In the genomic region with DNA sequence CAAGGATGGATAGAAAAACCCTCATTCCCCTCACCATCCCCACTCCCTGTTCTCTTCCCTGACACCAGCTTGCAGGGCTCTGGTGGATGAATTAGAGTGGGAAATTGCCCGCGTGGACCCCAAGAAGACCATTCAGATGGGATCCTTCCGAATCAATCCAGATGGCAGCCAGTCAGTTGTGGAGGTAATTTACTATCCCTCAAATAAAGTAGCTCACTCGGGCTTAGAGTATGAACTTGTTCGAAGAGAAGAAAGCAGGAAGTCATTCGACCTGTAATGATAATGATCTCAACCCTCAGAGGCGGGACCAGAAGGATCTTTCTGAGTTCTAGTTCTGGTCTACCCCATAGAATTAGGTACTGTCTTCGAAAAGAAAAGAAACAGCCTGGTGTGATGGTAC, we compare ENCODE assay signal across 9 mouse cellular contexts. TPM values are rescaled to one million over a fixed set of nuclear protein-coding genes. Genes with fewer than 3 reads are reported as not detected.
DNase-seq lines count a peak whose midpoint lies in the region; ATAC-seq and TF ChIP-seq lines count a peak whose summit lies in the region.
"Had no signal": no experiment of that assay in that cellular context is flagged by ENCODE, and none has a peak within 500 bp of the region (broad histone marks: within the 10 kb centered on the region; RNA-seq: fewer than 3 reads in every experiment).

No protein-coding gene starts in this region.

- peaks cover 14% of the 10 kb centered on the region for H3K79me2 ChIP-seq in MEL (ENCODE audit: control insufficient read depth, insufficient read depth, low read length, poor library complexity)

- no peak for TF ChIP-seq RAD21 in MEL (IDR thresholded peaks at IDR 0.05; ENCODE audit: low read depth, low read length)

- H3K4me1 ChIP-seq in kidney, adult 2 months (ENCODE audit: control insufficient read depth, insufficient read depth, low read length): peaks cover 8% of the 10 kb centered on the region; the same call in 1 of the 2 replicates
- H3K4me1 ChIP-seq in MEL (ENCODE audit: control insufficient read depth in 1 of 2, insufficient read depth in 2 of 2, low read length in 2 of 2): peaks cover 2 to 9% of the 10 kb centered on the region in 2 experiments; a peak in 3 of 4 replicates
- H3K4me1 ChIP-seq in hindbrain, embryonic 15.5 days (replicated peaks): peaks cover 21% of the 10 kb centered on the region
- H3K4me1 ChIP-seq in midbrain, embryonic 14.5 days (ENCODE audit: control insufficient read depth, insufficient read depth, low read length): peaks cover 17% of the 10 kb centered on the region

- H3K4me3 ChIP-seq in kidney, adult 2 months (ENCODE audit: insufficient read depth, low read depth, low read length): peak overlapping the region; percentile 96
- H3K4me3 ChIP-seq in MEL (ENCODE audit: control insufficient read depth in 1 of 2, insufficient read depth in 1 of 2, low read depth in 2 of 2, low read length in 2 of 2): peak overlapping the region; percentile 85 to 96
- peak overlapping the region; percentile 86 for H3K4me3 ChIP-seq in hindbrain, embryonic 15.5 days
- H3K4me3 ChIP-seq in midbrain, embryonic 14.5 days (replicated peaks; ENCODE audit: low read depth, low read length): peak overlapping the region; percentile 87

- H3K9me3 ChIP-seq in MEL (replicated peaks; ENCODE audit: insufficient read depth, low read length): no peaks in the 10 kb centered on the region
- H3K9me3 ChIP-seq in hindbrain, embryonic 15.5 days: no peaks in the 10 kb centered on the region
- H3K9me3 ChIP-seq in midbrain, embryonic 14.5 days (ENCODE audit: control insufficient read depth, low read length): no peaks in the 10 kb centered on the region

- DNase-seq in kidney, adult 2 months: no peak
- no peak for DNase-seq in kidney, adult 9 months
- DNase-seq in MEL (ENCODE audit: low read depth, low spot score): peak; percentile 70
- DNase-seq in midbrain, embryonic 14.5 days: no peak
- DNase-seq in adrenal gland, postnatal 14 days: no peak
- no peak for DNase-seq in left cerebral cortex, postnatal 25 days (ENCODE audit: low spot score in 2 of 2)
- no peak for DNase-seq in ovary, postnatal 10 days (ENCODE audit: low spot score)
- DNase-seq: heart, adult 2 months had no signal

- no peaks in the 10 kb centered on the region for H3K27me3 ChIP-seq in kidney, adult 2 months (replicated peaks; ENCODE audit: control insufficient read depth, insufficient read depth, low read length)
- no peaks in the 10 kb centered on the region for H3K27me3 ChIP-seq in MEL (ENCODE audit: control insufficient read depth in 1 of 2, insufficient read depth in 2 of 2, low read length in 2 of 2)
- no peaks in the 10 kb centered on the region for H3K27me3 ChIP-seq in hindbrain, embryonic 15.5 days
- no peaks in the 10 kb centered on the region for H3K27me3 ChIP-seq in midbrain, embryonic 14.5 days (ENCODE audit: control insufficient read depth, insufficient read depth, low read length)

- TF ChIP-seq EP300 in MEL (IDR thresholded peaks at IDR 0.05; ENCODE audit: low read depth in 1 of 2, low read length in 2 of 2): no peak

- ATAC-seq in hindbrain, embryonic 15.5 days (ENCODE audit: low FRiP score, low read depth): no peak
- no peak for ATAC-seq in midbrain, embryonic 14.5 days (ENCODE audit: low FRiP score, low TSS enrichment)

- peak overlapping the region; percentile 98 for H3K9ac ChIP-seq in MEL (ENCODE audit: control insufficient read depth, low read depth, low read length, poor library complexity, severe bottlenecking)
- H3K9ac ChIP-seq in hindbrain, embryonic 15.5 days: peak overlapping the region; percentile 97
- H3K9ac ChIP-seq in midbrain, embryonic 14.5 days (replicated peaks; ENCODE audit: low read length): peak overlapping the region; percentile 93

- no peak for TF ChIP-seq CTCF in kidney, adult 2 months (conservative IDR thresholded peaks at IDR 0.05; ENCODE audit: insufficient read depth, insufficient read length, low read depth, low read length)
- TF ChIP-seq CTCF in MEL (IDR thresholded peaks at IDR 0.05 in 2 of 3, conservative IDR thresholded peaks at IDR 0.05 in 1 of 3; ENCODE audit: control insufficient read depth in 1 of 3, insufficient read depth in 1 of 3, low read depth in 2 of 3, low read length in 3 of 3, poor library complexity in 1 of 3, severe bottlenecking in 1 of 3): no peak

- H3K27ac ChIP-seq in kidney, adult 2 months (ENCODE audit: insufficient read depth, low read depth, low read length): no peak overlapping the region
- peak overlapping the region; percentile 83 for H3K27ac ChIP-seq in MEL (ENCODE audit: control insufficient read depth, low read depth, low read length)
- H3K27ac ChIP-seq in hindbrain, embryonic 15.5 days (replicated peaks): peak overlapping the region; percentile 96; the same call in 1 of the 2 replicates
- H3K27ac ChIP-seq in midbrain, embryonic 14.5 days (replicated peaks; ENCODE audit: low read depth, low read length): peak overlapping the region; percentile 92; the same call in 1 of the 2 replicates

- peak overlapping the region; percentile 70 for H3K4me2 ChIP-seq in hindbrain, embryonic 15.5 days
- peak overlapping the region; percentile 92 for H3K4me2 ChIP-seq in midbrain, embryonic 14.5 days (ENCODE audit: low read length)

- TF ChIP-seq POLR2A in kidney, adult 2 months (IDR thresholded peaks at IDR 0.05; ENCODE audit: low read depth, low read length): no peak
- peak in 1 of 2 experiments; percentile 58; a peak in 2 of 4 replicates for TF ChIP-seq POLR2A in MEL (IDR thresholded peaks at IDR 0.05; ENCODE audit: control insufficient read depth in 1 of 2, insufficient read depth in 1 of 2, low read depth in 1 of 2, low read length in 2 of 2, poor library complexity in 1 of 2)

- H3K36me3 ChIP-seq in kidney, adult 2 months (ENCODE audit: control insufficient read depth, insufficient read depth, low read length): no peaks in the 10 kb centered on the region; the same call in 1 of the 2 replicates
- peaks cover 0 to 11% of the 10 kb centered on the region in 2 experiments; a peak in 2 of 4 replicates for H3K36me3 ChIP-seq in MEL (ENCODE audit: control insufficient read depth in 1 of 2, insufficient read depth in 2 of 2, low read length in 2 of 2)
- peaks cover 52% of the 10 kb centered on the region for H3K36me3 ChIP-seq in hindbrain, embryonic 15.5 days
- peaks cover 53% of the 10 kb centered on the region for H3K36me3 ChIP-seq in midbrain, embryonic 14.5 days (ENCODE audit: control insufficient read depth, insufficient read depth, low read length)

- intact Hi-C loops in left cerebral cortex, postnatal 25 days (cut with DNase I): no loop called here

- 47% methylated on average over 8 of the region's 8 CpGs for WGBS in kidney, adult 2 months
- 85% methylated on average over 8 of the region's 8 CpGs for WGBS in hindbrain, embryonic 15.5 days
- 92% methylated on average over 8 of the region's 8 CpGs for WGBS in midbrain, embryonic 14.5 days

RNA-seq across cellular contexts. Expression of a gene that starts 1.3 kb away (rescaled TPM):
- polyA plus RNA-seq in kidney, adult 2 months (2012; rRNA removed): 90.8 and 118 TPM in 2 replicates
- 92.4 and 98.1 TPM in 2 replicates for total RNA-seq in MEL (2012; rRNA removed)
- 100 to 1,000 TPM in 1 of 2 experiments, not detected in 1; 107 TPM for polyA plus RNA-seq in MEL (2012; ENCODE audit: insufficient read depth in 1 of 2, insufficient read length in 2 of 2, low read depth in 1 of 2, low replicate concordance in 2 of 2, missing spikeins in 1 of 2)
- polyA plus RNA-seq in hindbrain, embryonic 15.5 days (2015; fragmentation: Nextera tagmentation; extraction: Ambion mirVana): 188 and 205 TPM in 2 replicates
- 193 and 194 TPM in 2 replicates for polyA plus RNA-seq in midbrain, embryonic 14.5 days (2014; fragmentation: Nextera tagmentation; extraction: Ambion mirVana)
- total RNA-seq in adrenal gland, postnatal 14 days (2021): 150 and 152 TPM in 2 replicates
- 10 to 100 TPM; 64.7 to 70.5 TPM for total RNA-seq in left cerebral cortex, postnatal 25 days (2021)

RNA-seq across cellular contexts. Expression of a gene that starts 14.0 kb away (rescaled TPM):
- polyA plus RNA-seq in kidney, adult 2 months (2012; rRNA removed): 252 and 273 TPM in 2 replicates
- total RNA-seq in MEL (2012; rRNA removed): 161 and 187 TPM in 2 replicates
- polyA plus RNA-seq in MEL (2012; ENCODE audit: insufficient read depth in 1 of 2, insufficient read length in 2 of 2, low read depth in 1 of 2, low replicate concordance in 2 of 2, missing spikeins in 1 of 2): 100 to 1,000 TPM; 133 to 256 TPM
- polyA plus RNA-seq in hindbrain, embryonic 15.5 days (2015; fragmentation: Nextera tagmentation; extraction: Ambion mirVana): 267 and 278 TPM in 2 replicates
- polyA plus RNA-seq in midbrain, embryonic 14.5 days (2014; fragmentation: Nextera tagmentation; extraction: Ambion mirVana): 221 and 247 TPM in 2 replicates
- total RNA-seq in adrenal gland, postnatal 14 days (2021): 918 and 1,019 TPM in 2 replicates
- total RNA-seq in left cerebral cortex, postnatal 25 days (2021): 100 to 1,000 TPM; 227 to 229 TPM

RNA-seq across cellular contexts. Expression of a gene that starts 20.4 kb away (rescaled TPM):
- 18.1 and 21.1 TPM in 2 replicates for polyA plus RNA-seq in kidney, adult 2 months (2012; rRNA removed)
- 6.8 and 7.9 TPM in 2 replicates for total RNA-seq in MEL (2012; rRNA removed)
- polyA plus RNA-seq in MEL (2012; ENCODE audit: insufficient read depth in 1 of 2, insufficient read length in 2 of 2, low read depth in 1 of 2, low replicate concordance in 2 of 2, missing spikeins in 1 of 2): 10 to 100 TPM in 1 of 2 experiments, not detected in 1; 28.6 TPM
- 19.1 and 21.4 TPM in 2 replicates for polyA plus RNA-seq in hindbrain, embryonic 15.5 days (2015; fragmentation: Nextera tagmentation; extraction: Ambion mirVana)
- polyA plus RNA-seq in midbrain, embryonic 14.5 days (2014; fragmentation: Nextera tagmentation; extraction: Ambion mirVana): 18.5 and 23.0 TPM in 2 replicates
- total RNA-seq in adrenal gland, postnatal 14 days (2021): 22.2 and 27.0 TPM in 2 replicates
- 10 to 100 TPM; 14.3 to 15.4 TPM for total RNA-seq in left cerebral cortex, postnatal 25 days (2021)

RNA-seq across cellular contexts. Expression of a gene that starts 25.0 kb away (rescaled TPM):
- polyA plus RNA-seq in kidney, adult 2 months (2012; rRNA removed): 0.05 and 0.10 TPM in 2 replicates
- 0.12 and 0.20 TPM in 2 replicates for total RNA-seq in MEL (2012; rRNA removed)
- polyA plus RNA-seq in MEL (2012; ENCODE audit: insufficient read depth in 1 of 2, insufficient read length in 2 of 2, low read depth in 1 of 2, low replicate concordance in 2 of 2, missing spikeins in 1 of 2): under 1 TPM in 1 of 2 experiments, not detected in 1; 0.29 TPM
- polyA plus RNA-seq in hindbrain, embryonic 15.5 days (2015; fragmentation: Nextera tagmentation; extraction: Ambion mirVana): 0.26 and 0.49 TPM in 2 replicates
- 0.22 TPM in 1 of 2 replicates, not detected in the other for polyA plus RNA-seq in midbrain, embryonic 14.5 days (2014; fragmentation: Nextera tagmentation; extraction: Ambion mirVana)
- 0.26 TPM in 1 of 2 replicates, not detected in the other for total RNA-seq in adrenal gland, postnatal 14 days (2021)
- total RNA-seq in left cerebral cortex, postnatal 25 days (2021): under 1 TPM; 0.64 to 0.69 TPM
- polyA plus RNA-seq: heart, adult 2 months had no signal

RNA-seq across cellular contexts. Expression of a gene that starts 45.3 kb away (rescaled TPM):
- 58.7 and 72.3 TPM in 2 replicates for polyA plus RNA-seq in kidney, adult 2 months (2012; rRNA removed)
- total RNA-seq in MEL (2012; rRNA removed): 6.8 and 7.7 TPM in 2 replicates
- 10 to 100 TPM in 1 of 2 experiments, not detected in 1; 14.1 TPM for polyA plus RNA-seq in MEL (2012; ENCODE audit: insufficient read depth in 1 of 2, insufficient read length in 2 of 2, low read depth in 1 of 2, low replicate concordance in 2 of 2, missing spikeins in 1 of 2)
- polyA plus RNA-seq in hindbrain, embryonic 15.5 days (2015; fragmentation: Nextera tagmentation; extraction: Ambion mirVana): 38.7 and 41.9 TPM in 2 replicates
- 50.5 and 53.0 TPM in 2 replicates for polyA plus RNA-seq in midbrain, embryonic 14.5 days (2014; fragmentation: Nextera tagmentation; extraction: Ambion mirVana)
- total RNA-seq in adrenal gland, postnatal 14 days (2021): 103 and 111 TPM in 2 replicates
- 10 to 100 TPM; 60.4 to 63.8 TPM for total RNA-seq in left cerebral cortex, postnatal 25 days (2021)
